Mouse (Mus musculus) myocyte (in vitro differentiated cells): ENCODE results near the gene Ccdc106.

Experiments used
- CEBPB ChIP-seq: IDR thresholded peaks from 2 replicates; pipeline ENCODE4 v1.6.1; 2011; ENCODE audit warnings: mild to moderate bottlenecking, moderate library complexity; ENCODE audit not compliant: poor library complexity, insufficient read depth, severe bottlenecking
- E2F4 ChIP-seq: IDR thresholded peaks from one replicate; pipeline ENCODE4 v1.6.1; 2011; ENCODE audit warnings: mild to moderate bottlenecking, control low read depth, moderate library complexity; ENCODE audit not compliant: insufficient read depth
- MAX ChIP-seq: IDR thresholded peaks from one replicate; pipeline ENCODE4 v1.6.1; 2011; ENCODE audit warnings: low read depth, mild to moderate bottlenecking, control low read depth
- MYOD1 ChIP-seq, 3 experiments: IDR thresholded peaks; one replicate each; pipeline ENCODE4 v1.6.1; 2011; ENCODE audit warnings: control low read depth in 2 of 3, low read depth in 2 of 3, mild to moderate bottlenecking in 2 of 3, moderate library complexity in 1 of 3; ENCODE audit not compliant: insufficient read length in 2 of 3, control insufficient read depth in 1 of 3
- MYOG ChIP-seq, 3 experiments: IDR thresholded peaks; one replicate each; pipeline ENCODE4 v1.6.1; 2011; ENCODE audit warnings: control low read depth in 2 of 3, low read depth in 2 of 3, mild to moderate bottlenecking in 2 of 3; ENCODE audit not compliant: insufficient read length in 2 of 3, control insufficient read depth in 1 of 3, insufficient read depth in 1 of 3
- POLR2A ChIP-seq: IDR thresholded peaks from one replicate; pipeline ENCODE4 v1.6.1; 2011; ENCODE audit warnings: low read depth, mild to moderate bottlenecking, control low read depth, moderate library complexity; ENCODE audit not compliant: insufficient read length
- REST ChIP-seq: IDR thresholded peaks from one replicate; pipeline ENCODE4 v1.6.1; 2011; ENCODE audit warnings: mild to moderate bottlenecking, control low read depth, moderate library complexity; ENCODE audit not compliant: insufficient read depth, insufficient read length
- SRF ChIP-seq: IDR thresholded peaks from one replicate; pipeline ENCODE4 v1.6.1; 2011; ENCODE audit warnings: low read depth; ENCODE audit not compliant: control insufficient read depth, insufficient read length
- TCF12 ChIP-seq: IDR thresholded peaks from one replicate; pipeline ENCODE4 v1.6.1; 2011; ENCODE audit warnings: mild to moderate bottlenecking, control low read depth; ENCODE audit not compliant: poor library complexity, insufficient read depth, severe bottlenecking
- TCF3 ChIP-seq: IDR thresholded peaks from one replicate; pipeline ENCODE4 v1.6.1; 2011; ENCODE audit warnings: low read depth, control low read depth; ENCODE audit not compliant: insufficient read length
- USF1 ChIP-seq: IDR thresholded peaks from one replicate; pipeline ENCODE4 v1.6.1; 2011; ENCODE audit warnings: low read depth, mild to moderate bottlenecking, control low read depth, moderate library complexity

- no peak for TF ChIP-seq TCF12
- TF ChIP-seq POLR2A: no peak
- TF ChIP-seq CEBPB: no peak
- TF ChIP-seq MYOG (IDR thresholded peaks at IDR 0.05; ENCODE audit: control insufficient read depth in 1 of 3, insufficient read depth in 1 of 3, insufficient read length in 2 of 3, low read depth in 2 of 3): no peak
- no peak for TF ChIP-seq E2F4
- no peak for TF ChIP-seq SRF
- TF ChIP-seq TCF3: no peak
- TF ChIP-seq USF1: no peak
- TF ChIP-seq MAX: no peak
- TF ChIP-seq MYOD1 (IDR thresholded peaks at IDR 0.05; ENCODE audit: control insufficient read depth in 1 of 3, insufficient read length in 2 of 3, low read depth in 2 of 3): no peak
- TF ChIP-seq REST: no peak
These were observed 78.4 kb downstream of the Ccdc106 start for GRCm38 (mm10) chr7:5098769-5099168.
